In the genomic region with DNA sequence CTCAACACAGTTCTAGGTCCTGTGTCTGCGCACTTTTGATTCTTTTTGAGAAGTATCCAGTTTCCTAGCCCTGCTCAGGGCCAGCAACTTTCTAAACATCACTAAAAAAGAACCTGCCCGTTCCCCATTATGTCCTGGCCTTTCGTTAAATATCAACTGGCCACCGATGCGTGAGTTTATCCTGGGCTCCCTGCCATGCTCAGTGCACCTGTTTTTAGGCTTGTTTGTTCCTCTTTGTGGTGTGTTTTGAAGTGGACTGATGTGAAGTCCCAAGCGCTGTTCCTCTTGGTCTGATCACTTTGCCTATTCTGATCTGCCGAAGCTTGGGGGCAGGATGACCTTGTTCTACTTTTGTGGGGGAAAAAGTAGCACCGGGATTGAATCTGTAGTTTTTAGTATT, we compare ENCODE assay signal across 19 mouse cellular contexts. TPM values are rescaled to one million over a fixed set of nuclear protein-coding genes. Genes with fewer than 3 reads are reported as not detected.
DNase-seq lines count a peak whose midpoint lies in the region; ATAC-seq and TF ChIP-seq lines count a peak whose summit lies in the region.
"Had no signal": no experiment of that assay in that cellular context is flagged by ENCODE, and none has a peak within 500 bp of the region (broad histone marks: within the 10 kb centered on the region; RNA-seq: fewer than 3 reads in every experiment).

No protein-coding gene starts in this region.

- peaks cover 14% of the 10 kb centered on the region for H3K36me3 ChIP-seq in heart, postnatal 0 days (replicated peaks; ENCODE audit: control insufficient read depth, insufficient read depth, low read length)
- H3K36me3 ChIP-seq in heart, adult 2 months (ENCODE audit: control insufficient read depth, insufficient read depth, low read length) = no peaks in the 10 kb centered on the region
- H3K36me3 ChIP-seq in liver, postnatal 0 days (replicated peaks; ENCODE audit: insufficient read depth, low read length) = 0 out of 2 replicates have a peak, but pooled peaks cover 2% of the 10 kb centered on the region
- no peaks in the 10 kb centered on the region for H3K36me3 ChIP-seq in forebrain, embryonic 16.5 days (ENCODE audit: control insufficient read depth, insufficient read depth)
- H3K36me3 ChIP-seq: embryonic facial prominence, embryonic 13.5 days; limb, embryonic 15.5 days; midbrain, embryonic 10.5 days; neural tube, embryonic 13.5 days had no signal

- H3K79me2 ChIP-seq in heart, adult 2 months (replicated peaks; ENCODE audit: control insufficient read depth, insufficient read depth, low read length) = 0 out of 2 replicates have a peak, but pooled peaks cover 3% of the 10 kb centered on the region

- peaks cover 5% of the 10 kb centered on the region; the same call in 1 of the 2 replicates for H3K9me3 ChIP-seq in heart, postnatal 0 days (replicated peaks; ENCODE audit: control insufficient read depth, low read length)
- 0 out of 2 replicates have a peak, but pooled peaks cover 2% of the 10 kb centered on the region for H3K9me3 ChIP-seq in liver, postnatal 0 days (ENCODE audit: low read length)
- peaks cover 2% of the 10 kb centered on the region; the same call in 1 of the 2 replicates for H3K9me3 ChIP-seq in forebrain, embryonic 16.5 days (ENCODE audit: control insufficient read depth, low read length)
- H3K9me3 ChIP-seq: embryonic facial prominence, embryonic 13.5 days; limb, embryonic 15.5 days; midbrain, embryonic 10.5 days; neural tube, embryonic 13.5 days had no signal

- no peak overlapping the region for H3K4me3 ChIP-seq in heart, postnatal 0 days (ENCODE audit: low read depth, low read length)
- no peak overlapping the region for H3K4me3 ChIP-seq in heart, adult 2 months
- H3K4me3 ChIP-seq in liver, postnatal 0 days (ENCODE audit: low read depth, low read length) = no peak overlapping the region
- H3K4me3 ChIP-seq in forebrain, embryonic 16.5 days (replicated peaks; ENCODE audit: low read length) = no peak overlapping the region
- H3K4me3 ChIP-seq: embryonic facial prominence, embryonic 13.5 days; limb, embryonic 15.5 days; midbrain, embryonic 10.5 days; neural tube, embryonic 13.5 days had no signal

- intact Hi-C loops in heart, adult 2 months (cut with DNase I) = no loop called here

- no peak for TF ChIP-seq EP300 in heart, postnatal 0 days (IDR thresholded peaks at IDR 0.05; ENCODE audit: low read depth)
- TF ChIP-seq EP300 in heart, adult 2 months (IDR thresholded peaks at IDR 0.05; ENCODE audit: insufficient read depth, low read depth, low read length) = no peak
- TF ChIP-seq EP300 in liver, postnatal 0 days (IDR thresholded peaks at IDR 0.05; ENCODE audit: low read depth) = no peak

- WGBS in heart, postnatal 0 days = 54% methylated on average over 8 of the region's 8 CpGs
- 53% methylated on average over 8 of the region's 8 CpGs for WGBS in heart, adult 2 months
- 29% methylated on average over 8 of the region's 8 CpGs for WGBS in liver, postnatal 0 days (ENCODE audit: insufficient replicate concordance)
- WGBS in forebrain, embryonic 16.5 days = 28% methylated on average over 8 of the region's 8 CpGs

- ATAC-seq in heart, postnatal 0 days (ENCODE audit: insufficient read depth, low read depth) = no peak
- peak; percentile 53 for ATAC-seq in liver, postnatal 0 days
- ATAC-seq in megakaryocyte-erythroid progenitor cell, adult 5-6 weeks (replicated peaks; ENCODE audit: low FRiP score, low TSS enrichment, poor library complexity, severe bottlenecking) = no peak
- ATAC-seq in forebrain, embryonic 16.5 days = no peak
- ATAC-seq: hindbrain, embryonic 16.5 days; intestine, postnatal 0 days had no signal

- no peak overlapping the region for H3K4me2 ChIP-seq in heart, postnatal 0 days (ENCODE audit: low read depth, low read length)
- peak overlapping the region; percentile 30 for H3K4me2 ChIP-seq in liver, postnatal 0 days (ENCODE audit: low read depth, low read length)
- no peak overlapping the region for H3K4me2 ChIP-seq in forebrain, embryonic 16.5 days (ENCODE audit: low read length)
- H3K4me2 ChIP-seq: embryonic facial prominence, embryonic 13.5 days; limb, embryonic 15.5 days; neural tube, embryonic 13.5 days had no signal

- H3K9ac ChIP-seq in heart, postnatal 0 days (replicated peaks; ENCODE audit: low read depth, low read length) = no peak overlapping the region
- H3K9ac ChIP-seq in heart, adult 2 months (ENCODE audit: low read depth, low read length) = no peak overlapping the region
- H3K9ac ChIP-seq in liver, postnatal 0 days (replicated peaks) = no peak overlapping the region
- H3K9ac ChIP-seq in forebrain, embryonic 16.5 days (replicated peaks; ENCODE audit: low read depth, low read length) = no peak overlapping the region
- H3K9ac ChIP-seq: embryonic facial prominence, embryonic 13.5 days; limb, embryonic 15.5 days; neural tube, embryonic 13.5 days had no signal

- TF ChIP-seq CTCF in heart, postnatal 0 days (IDR thresholded peaks at IDR 0.05; ENCODE audit: low read depth) = no peak
- TF ChIP-seq CTCF in heart, adult 2 months (IDR thresholded peaks at IDR 0.05) = no peak
- no peak for TF ChIP-seq CTCF in liver, postnatal 0 days (IDR thresholded peaks at IDR 0.05; ENCODE audit: low read depth)

- H3K27me3 ChIP-seq in heart, postnatal 0 days (ENCODE audit: control insufficient read depth, insufficient read depth, low read length) = no peaks in the 10 kb centered on the region
- no peaks in the 10 kb centered on the region for H3K27me3 ChIP-seq in heart, adult 2 months (ENCODE audit: control insufficient read depth, insufficient read depth, low read length)
- H3K27me3 ChIP-seq in liver, postnatal 0 days (ENCODE audit: insufficient read depth, low read length) = no peaks in the 10 kb centered on the region
- peaks cover 19% of the 10 kb centered on the region for H3K27me3 ChIP-seq in forebrain, embryonic 16.5 days (replicated peaks; ENCODE audit: control insufficient read depth, insufficient read depth, low read length)

- peak overlapping the region; percentile 43; the same call in 1 of the 2 replicates for H3K27ac ChIP-seq in heart, postnatal 0 days (ENCODE audit: low read depth)
- H3K27ac ChIP-seq in heart, adult 2 months = no peak overlapping the region
- peak overlapping the region; percentile 89 for H3K27ac ChIP-seq in liver, postnatal 0 days (ENCODE audit: low read depth)
- no peak overlapping the region for H3K27ac ChIP-seq in forebrain, embryonic 16.5 days (ENCODE audit: low read length)
- H3K27ac ChIP-seq: embryonic facial prominence, embryonic 13.5 days; limb, embryonic 15.5 days; midbrain, embryonic 10.5 days; neural tube, embryonic 13.5 days; stomach, postnatal 0 days had no signal

- peaks cover 41% of the 10 kb centered on the region for H3K4me1 ChIP-seq in heart, postnatal 0 days (ENCODE audit: control insufficient read depth, insufficient read depth)
- peaks cover 6% of the 10 kb centered on the region; the same call in 1 of the 2 replicates for H3K4me1 ChIP-seq in heart, adult 2 months (ENCODE audit: control insufficient read depth, insufficient read depth, low read length)
- H3K4me1 ChIP-seq in liver, postnatal 0 days (ENCODE audit: insufficient read depth) = peaks cover 32% of the 10 kb centered on the region
- H3K4me1 ChIP-seq in forebrain, embryonic 16.5 days (replicated peaks; ENCODE audit: control insufficient read depth, insufficient read depth, low read length) = peaks cover under 1% of the 10 kb centered on the region; the same call in 1 of the 2 replicates

- no peak for DNase-seq in heart, postnatal 0 days (ENCODE audit: low spot score)
- no peak for DNase-seq in heart, adult 2 months
- DNase-seq in kidney, adult 18-20 months = peak; percentile 89
- peak; percentile 76 for DNase-seq in kidney, postnatal 10 days
- DNase-seq in liver, postnatal 0 days = peak; percentile 43
- DNase-seq: adrenal gland, postnatal 14 days; cerebellum, adult 8-10 months; gastrocnemius, postnatal 10 days; right cerebral cortex, postnatal 25 days; thymus, postnatal 14 days had no signal

- no peak for TF ChIP-seq POLR2A in heart, adult 2 months (IDR thresholded peaks at IDR 0.05; ENCODE audit: insufficient read depth, low read depth, low read length)

RNA-seq across cellular contexts. Expression of gene Rab20, which starts 7.2 kb away (rescaled TPM):
- 84.5 and 121 TPM in 2 replicates for total RNA-seq in heart, postnatal 0 days (2014; rRNA removed; ENCODE audit: low replicate concordance)
- 52.0 and 56.1 TPM in 2 replicates for polyA plus RNA-seq in heart, postnatal 0 days (2015; fragmentation: Nextera tagmentation; extraction: Ambion mirVana)
- 10 to 100 TPM; 17.8 to 27.4 TPM for total RNA-seq in heart, adult 2 months (2021)
- 40.9 and 46.8 TPM in 2 replicates for polyA plus RNA-seq in heart, adult 2 months (2012; rRNA removed)
- polyA plus RNA-seq in liver, postnatal 0 days (2015; fragmentation: Nextera tagmentation; extraction: Ambion mirVana) = 10.7 and 11.1 TPM in 2 replicates
- 0.35 TPM in 1 of 2 replicates, not detected in the other for total RNA-seq in megakaryocyte-erythroid progenitor cell, adult 5-6 weeks (2014; fragmentation: Nextera tagmentation)
- total RNA-seq in megakaryocyte-erythroid progenitor cell, adult 5-6 weeks (2017) = not detected in 2 replicates
- polyA plus RNA-seq in forebrain, embryonic 16.5 days (2015; fragmentation: Nextera tagmentation; extraction: Ambion mirVana) = 0.63 and 0.77 TPM in 2 replicates

RNA-seq across cellular contexts. Expression of gene Naxd, which starts 26.0 kb away (rescaled TPM):
- total RNA-seq in heart, postnatal 0 days (2014; rRNA removed; ENCODE audit: low replicate concordance) = 71.3 and 71.6 TPM in 2 replicates
- 62.7 and 66.3 TPM in 2 replicates for polyA plus RNA-seq in heart, postnatal 0 days (2015; fragmentation: Nextera tagmentation; extraction: Ambion mirVana)
- 10 to 100 TPM; 31.2 to 32.7 TPM for total RNA-seq in heart, adult 2 months (2021)
- 56.9 and 64.1 TPM in 2 replicates for polyA plus RNA-seq in heart, adult 2 months (2012; rRNA removed)
- polyA plus RNA-seq in liver, postnatal 0 days (2015; fragmentation: Nextera tagmentation; extraction: Ambion mirVana) = 46.7 and 47.1 TPM in 2 replicates
- total RNA-seq in megakaryocyte-erythroid progenitor cell, adult 5-6 weeks (2014; fragmentation: Nextera tagmentation) = 27.5 and 63.2 TPM in 2 replicates
- 35.5 and 46.5 TPM in 2 replicates for total RNA-seq in megakaryocyte-erythroid progenitor cell, adult 5-6 weeks (2017)
- polyA plus RNA-seq in forebrain, embryonic 16.5 days (2015; fragmentation: Nextera tagmentation; extraction: Ambion mirVana) = 148 and 168 TPM in 2 replicates

Comparison
In these comparisons a context has a peak if more than half of its experiments do, and no peak if none do; other contexts are left out.
1. H3K27ac ChIP-seq: peak in heart, postnatal 0 days (single experiment) and liver, postnatal 0 days (single experiment); none in heart, adult 2 months (single experiment) and forebrain, embryonic 16.5 days (single experiment).
2. DNase-seq: peak in kidney, adult 18-20 months (single experiment), kidney, postnatal 10 days (single experiment) and liver, postnatal 0 days (single experiment); none in heart, postnatal 0 days (single experiment) and heart, adult 2 months (0 of 2).